Mouse (Mus musculus): Measurements from ENCODE around the gene A730071L15Rik. TPM values are rescaled to one million over a fixed set of nuclear protein-coding genes. Genes with fewer than 3 reads are reported as not detected.

A730071L15Rik gene
- 0.45 and 0.62 TPM in 2 replicates for polyA plus RNA-seq (2015; fragmentation: Nextera tagmentation; extraction: Ambion mirVana)

GRCm38 (mm10) chr11:6199410-6200086 is at the start of gene A730071L15Rik:
Gene A730071L15Rik (plus strand): TSS chr11:6200029.
- Histone ChIP-seq H3K36me3 (ENCODE audit: control insufficient read depth, insufficient read depth, low read length) (no peaks in the 10 kb centered on the region), H3K4me3 (ENCODE audit: low read length) (peak within 1 kb of the TSS; percentile 79), H3K9ac (ENCODE audit: low read depth, low read length) (peak within 1 kb of the TSS; percentile 89), H3K4me1 (ENCODE audit: control insufficient read depth, insufficient read depth, low read length) (peaks cover 9% of the 10 kb centered on the region), H3K27me3 (replicated peaks; ENCODE audit: control insufficient read depth, insufficient read depth, low read length) (no peaks in the 10 kb centered on the region), H3K27ac (ENCODE audit: low read length) (peak within 1 kb of the TSS; percentile 95), H3K4me2 (ENCODE audit: low read depth, low read length) (peak within 1 kb of the TSS; percentile 85), H3K9me3 (ENCODE audit: control insufficient read depth, low read length) (no peaks in the 10 kb centered on the region)
- 1% methylated on average over 35 of the region's 35 CpGs for WGBS
- ATAC-seq = peak; percentile 83

- Histone ChIP-seq H3K27me3 (replicated peaks; ENCODE audit: control insufficient read depth, insufficient read depth, low read length) (no peaks in the 10 kb centered on the region), H3K4me3 (ENCODE audit: low read length) (no peak overlapping the region)
- 79% methylated on average over 4 of the region's 4 CpGs for WGBS
These were observed 47.0 kb upstream of the A730071L15Rik start for GRCm38 (mm10) chr11:6152864-6153263.

GRCm38 (mm10) chr11:6154211-6154701 is 45.6 kb upstream of the A730071L15Rik start:
- Histone ChIP-seq H3K4me1 (ENCODE audit: control insufficient read depth, insufficient read depth, low read length) (peaks cover 15% of the 10 kb centered on the region), H3K27me3 (replicated peaks; ENCODE audit: control insufficient read depth, insufficient read depth, low read length) (no peaks in the 10 kb centered on the region), H3K27ac (ENCODE audit: low read length) (peak overlapping the region; percentile 49), H3K36me3 (ENCODE audit: control insufficient read depth, insufficient read depth, low read length) (peaks cover 9% of the 10 kb centered on the region), H3K9ac (ENCODE audit: low read depth, low read length) (no peak overlapping the region), H3K4me3 (ENCODE audit: low read length) (no peak overlapping the region), H3K4me2 (ENCODE audit: low read depth, low read length) (no peak overlapping the region), H3K9me3 (ENCODE audit: control insufficient read depth, low read length) (no peaks in the 10 kb centered on the region)
- ATAC-seq = peak; percentile 80
- WGBS = 47% methylated on average over 3 of the region's 3 CpGs

More at GRCm38 (mm10) chr11:6152864-6153263, 47.0 kb upstream of the A730071L15Rik start:
- peaks cover 16% of the 10 kb centered on the region for H3K36me3 ChIP-seq (ENCODE audit: control insufficient read depth, insufficient read depth, low read length)
- ATAC-seq = no peak
- no peak overlapping the region for H3K4me2 ChIP-seq (ENCODE audit: low read depth, low read length)
- no peak overlapping the region for H3K9ac ChIP-seq (ENCODE audit: low read depth, low read length)
- no peak overlapping the region for H3K27ac ChIP-seq (ENCODE audit: low read length)
- H3K9me3 ChIP-seq (ENCODE audit: control insufficient read depth, low read length) = no peaks in the 10 kb centered on the region
- peaks cover 15% of the 10 kb centered on the region for H3K4me1 ChIP-seq (ENCODE audit: control insufficient read depth, insufficient read depth, low read length)

GRCm38 (mm10) chr11:6156651-6157050 is 43.2 kb upstream of the A730071L15Rik start:
- Histone ChIP-seq H3K27ac (ENCODE audit: low read length) (no peak overlapping the region), H3K9ac (ENCODE audit: low read depth, low read length) (no peak overlapping the region), H3K27me3 (replicated peaks; ENCODE audit: control insufficient read depth, insufficient read depth, low read length) (no peaks in the 10 kb centered on the region), H3K9me3 (ENCODE audit: control insufficient read depth, low read length) (no peaks in the 10 kb centered on the region), H3K36me3 (ENCODE audit: control insufficient read depth, insufficient read depth, low read length) (no peaks in the 10 kb centered on the region), H3K4me2 (ENCODE audit: low read depth, low read length) (no peak overlapping the region), H3K4me3 (ENCODE audit: low read length) (no peak overlapping the region), H3K4me1 (ENCODE audit: control insufficient read depth, insufficient read depth, low read length) (peaks cover 15% of the 10 kb centered on the region)
- 85% methylated on average over 5 of the region's 5 CpGs for WGBS
- no peak for ATAC-seq

- H3K4me1 ChIP-seq (ENCODE audit: control insufficient read depth, insufficient read depth, low read length) = peaks cover 15% of the 10 kb centered on the region
- no peak overlapping the region for H3K4me2 ChIP-seq (ENCODE audit: low read depth, low read length)
- no peaks in the 10 kb centered on the region for H3K36me3 ChIP-seq (ENCODE audit: control insufficient read depth, insufficient read depth, low read length)
- 73% methylated on average over 5 of the region's 5 CpGs for WGBS
- no peak overlapping the region for H3K4me3 ChIP-seq (ENCODE audit: low read length)
- H3K9me3 ChIP-seq (ENCODE audit: control insufficient read depth, low read length) = no peaks in the 10 kb centered on the region
- no peaks in the 10 kb centered on the region for H3K27me3 ChIP-seq (replicated peaks; ENCODE audit: control insufficient read depth, insufficient read depth, low read length)
- no peak overlapping the region for H3K27ac ChIP-seq (ENCODE audit: low read length)
- ATAC-seq = no peak
- H3K9ac ChIP-seq (ENCODE audit: low read depth, low read length) = no peak overlapping the region
These were observed 42.7 kb upstream of the A730071L15Rik start for GRCm38 (mm10) chr11:6157119-6157518.

- 91% methylated on average over 1 of the region's 1 CpGs for WGBS
- no peak for ATAC-seq
- peaks cover 15% of the 10 kb centered on the region for H3K4me1 ChIP-seq (ENCODE audit: control insufficient read depth, insufficient read depth, low read length)
- H3K4me2 ChIP-seq (ENCODE audit: low read depth, low read length) = no peak overlapping the region
- no peaks in the 10 kb centered on the region for H3K36me3 ChIP-seq (ENCODE audit: control insufficient read depth, insufficient read depth, low read length)
- H3K4me3 ChIP-seq (ENCODE audit: low read length) = no peak overlapping the region
- no peak overlapping the region for H3K27ac ChIP-seq (ENCODE audit: low read length)
- no peaks in the 10 kb centered on the region for H3K27me3 ChIP-seq (replicated peaks; ENCODE audit: control insufficient read depth, insufficient read depth, low read length)
- H3K9ac ChIP-seq (ENCODE audit: low read depth, low read length) = no peak overlapping the region
- no peaks in the 10 kb centered on the region for H3K9me3 ChIP-seq (ENCODE audit: control insufficient read depth, low read length)
These were observed 41.3 kb upstream of the A730071L15Rik start for GRCm38 (mm10) chr11:6158515-6158914.

- no peak for ATAC-seq
- 90% methylated on average over 4 of the region's 4 CpGs for WGBS
- Histone ChIP-seq H3K4me2 (ENCODE audit: low read depth, low read length) (no peak overlapping the region), H3K36me3 (ENCODE audit: control insufficient read depth, insufficient read depth, low read length) (no peaks in the 10 kb centered on the region), H3K27ac (ENCODE audit: low read length) (no peak overlapping the region), H3K4me3 (ENCODE audit: low read length) (no peak overlapping the region), H3K27me3 (replicated peaks; ENCODE audit: control insufficient read depth, insufficient read depth, low read length) (no peaks in the 10 kb centered on the region), H3K4me1 (ENCODE audit: control insufficient read depth, insufficient read depth, low read length) (peaks cover 5% of the 10 kb centered on the region), H3K9ac (ENCODE audit: low read depth, low read length) (no peak overlapping the region), H3K9me3 (ENCODE audit: control insufficient read depth, low read length) (no peaks in the 10 kb centered on the region)
These were observed 40.0 kb upstream of the A730071L15Rik start for GRCm38 (mm10) chr11:6159704-6160275.

- no peak overlapping the region for H3K4me2 ChIP-seq (ENCODE audit: low read depth, low read length)
- no peaks in the 10 kb centered on the region for H3K36me3 ChIP-seq (ENCODE audit: control insufficient read depth, insufficient read depth, low read length)
- no peaks in the 10 kb centered on the region for H3K4me1 ChIP-seq (ENCODE audit: control insufficient read depth, insufficient read depth, low read length)
- no peak overlapping the region for H3K27ac ChIP-seq (ENCODE audit: low read length)
- 84% methylated on average over 3 of the region's 3 CpGs for WGBS
- H3K4me3 ChIP-seq (ENCODE audit: low read length) = no peak overlapping the region
- no peaks in the 10 kb centered on the region for H3K9me3 ChIP-seq (ENCODE audit: control insufficient read depth, low read length)
- no peak for ATAC-seq
- no peak overlapping the region for H3K9ac ChIP-seq (ENCODE audit: low read depth, low read length)
- no peaks in the 10 kb centered on the region for H3K27me3 ChIP-seq (replicated peaks; ENCODE audit: control insufficient read depth, insufficient read depth, low read length)
These were observed 39.1 kb upstream of the A730071L15Rik start for GRCm38 (mm10) chr11:6160663-6161271.

- no peak for ATAC-seq
- no peak overlapping the region for H3K9ac ChIP-seq (ENCODE audit: low read depth, low read length)
These were observed 38.3 kb upstream of the A730071L15Rik start for GRCm38 (mm10) chr11:6161549-6161948.

More at GRCm38 (mm10) chr11:6161549-6161948, 38.3 kb upstream of the A730071L15Rik start:
- Histone ChIP-seq H3K36me3 (ENCODE audit: control insufficient read depth, insufficient read depth, low read length) (no peaks in the 10 kb centered on the region), H3K4me2 (ENCODE audit: low read depth, low read length) (no peak overlapping the region), H3K4me1 (ENCODE audit: control insufficient read depth, insufficient read depth, low read length) (no peaks in the 10 kb centered on the region), H3K27me3 (replicated peaks; ENCODE audit: control insufficient read depth, insufficient read depth, low read length) (no peaks in the 10 kb centered on the region), H3K27ac (ENCODE audit: low read length) (no peak overlapping the region), H3K9me3 (ENCODE audit: control insufficient read depth, low read length) (no peaks in the 10 kb centered on the region), H3K4me3 (ENCODE audit: low read length) (no peak overlapping the region)
